Mouse (Mus musculus) megakaryocyte, embryonic 14.5 days (primary cell): ENCODE data around the gene Shisal2a.

Experiments used
- FLI1 ChIP-seq: IDR thresholded peaks from 2 replicates; pipeline ENCODE4 v1.6.1; 2012; ENCODE audit warnings: low read length, inconsistent platforms, mixed read lengths
- GATA1 ChIP-seq: IDR thresholded peaks from 3 replicates; pipeline ENCODE4 v1.6.1; 2012; ENCODE audit warnings: mixed read lengths, low read length, inconsistent platforms, borderline replicate concordance

- no peak for TF ChIP-seq GATA1
- no peak for TF ChIP-seq FLI1
These were observed 45.3 kb downstream of the Shisal2a start for GRCm38 (mm10) chr4:108337817-108338216.
